Mouse (Mus musculus) embryo, embryonic 10.5 days (tissue): Measurements from ENCODE around the gene Dlx6.

Experiments
- DNase-seq: peaks from one replicate; pipeline ENCODE4 v3.0.0-alpha.2; 2015; ENCODE audit warnings: low spot score

Gene Dlx6

GRCm38 (mm10) chr6:6877346-6877910 lies 14.3 kb downstream of the Dlx6 start:
- peak; percentile 34 for DNase-seq

- DNase-seq, result peak; percentile 59
Observed at GRCm38 (mm10) chr6:6877981-6878840, 15.1 kb downstream of the Dlx6 start.

- DNase-seq, result peak; percentile 69
Observed at GRCm38 (mm10) chr6:6878841-6879291, 15.7 kb downstream of the Dlx6 start.

GRCm38 (mm10) chr6:6879371-6880325 lies 16.5 kb downstream of the Dlx6 start:
- DNase-seq, result peak; percentile 61

DNA sequence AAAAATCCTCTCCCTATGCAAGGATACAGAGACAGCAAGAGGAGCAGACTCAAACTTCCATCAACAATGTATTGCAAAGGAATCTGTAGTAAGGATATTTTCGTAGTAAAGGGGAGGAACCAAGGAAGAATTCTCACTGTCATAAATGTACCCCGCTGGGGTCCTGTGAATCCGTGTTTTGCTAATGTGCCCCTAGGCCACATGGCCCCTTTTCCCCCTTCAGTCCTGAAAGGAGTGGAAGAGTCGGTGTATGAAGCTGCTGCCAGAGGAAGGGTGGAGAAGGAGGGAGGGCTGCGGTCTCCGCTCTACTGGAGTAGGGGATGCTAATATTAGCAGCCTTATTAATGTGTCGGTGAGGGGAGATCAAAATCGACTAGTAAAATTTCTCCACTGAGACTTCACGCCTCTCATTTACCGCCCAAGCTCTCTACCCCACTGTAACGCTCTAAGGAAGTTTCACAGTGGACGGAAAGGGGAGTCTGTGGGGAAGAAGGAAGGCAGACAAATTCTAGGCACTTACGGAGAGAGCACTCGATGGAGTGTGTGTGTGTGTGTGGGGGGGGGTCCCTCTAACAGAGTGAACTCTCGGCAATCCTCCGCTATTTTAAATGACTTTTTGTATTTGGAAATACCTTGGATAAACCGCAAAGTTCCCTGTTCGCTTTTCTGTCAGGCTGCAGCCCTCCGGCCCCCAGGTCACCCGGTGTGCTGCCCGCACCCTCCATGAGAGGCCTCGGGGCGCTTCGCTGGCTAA lies 17.4 kb downstream of the Dlx6 start:
- peak; percentile 53 for DNase-seq

GRCm38 (mm10) chr6:6881115-6881637 lies 18.0 kb downstream of the Dlx6 start:
- DNase-seq, result no peak

DNA sequence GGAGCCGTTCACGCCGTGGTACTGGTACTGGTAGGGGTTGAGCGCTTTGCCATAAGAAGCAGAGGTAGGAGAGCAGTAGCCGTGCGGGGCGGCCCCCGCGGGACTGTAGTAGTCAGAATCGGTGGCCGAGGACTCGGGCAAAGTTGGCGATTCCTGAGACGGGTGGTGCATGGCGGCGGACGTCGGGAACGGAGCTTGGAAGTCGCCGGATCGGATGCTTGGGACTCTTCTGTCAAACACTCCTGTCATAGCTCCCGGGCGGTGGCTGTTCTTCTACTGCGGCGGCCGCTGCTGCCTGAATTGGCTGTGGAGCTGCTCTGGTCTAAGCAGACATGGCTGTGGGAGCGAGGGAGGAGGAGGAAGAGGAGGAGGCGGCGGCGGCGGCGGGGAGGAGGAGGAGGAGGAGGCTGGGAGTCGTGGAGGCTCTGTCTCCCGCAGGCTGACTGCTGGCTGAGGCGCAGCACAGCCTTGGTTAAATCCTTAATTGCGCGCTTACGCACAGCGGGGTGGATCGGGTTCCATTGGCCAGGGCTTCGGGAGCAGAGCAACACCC lies 18.6 kb downstream of the Dlx6 start, which contains the start of gene Dlx5:
Gene Dlx5, minus strand, starts transcription at position 448 of the 553 bp plus-strand sequence.
- DNase-seq, result peak; percentile 72

- peak; percentile 24 for DNase-seq
Observed at GRCm38 (mm10) chr6:6882266-6882797, 19.2 kb downstream of the Dlx6 start.

GRCm38 (mm10) chr6:6884897-6885296 lies 21.8 kb downstream of the Dlx6 start:
- peak; percentile 91 for DNase-seq

GRCm38 (mm10) chr6:6886225-6886624 lies 23.1 kb downstream of the Dlx6 start:
- DNase-seq, result no peak

DNA sequence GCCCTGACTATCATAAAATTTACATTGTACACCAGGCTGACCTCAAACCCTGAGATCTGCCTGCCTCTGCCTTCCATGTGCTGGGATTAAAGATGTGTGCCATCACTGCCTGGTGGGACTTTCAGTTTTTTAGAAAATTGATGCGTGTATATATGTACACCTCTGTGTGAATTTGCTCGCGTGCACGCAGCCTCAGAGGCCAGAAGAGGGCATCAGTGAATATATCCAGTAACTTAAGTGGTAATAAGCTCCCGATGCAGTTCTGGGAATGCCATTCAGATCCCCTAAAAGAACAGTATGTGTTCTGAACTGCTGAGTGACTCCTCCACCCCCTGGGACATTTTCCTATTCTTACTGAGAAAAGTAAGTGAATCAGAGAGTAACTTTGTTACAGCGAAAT lies 26.9 kb downstream of the Dlx6 start:
- peak; percentile 13 for DNase-seq

- no peak for DNase-seq
Observed at GRCm38 (mm10) chr6:6909586-6909985, 46.5 kb downstream of the Dlx6 start.

GRCm38 (mm10) chr6:6914304-6914703 lies 51.2 kb downstream of the Dlx6 start:
- no peak for DNase-seq

- DNase-seq, result peak; percentile 82
Observed at GRCm38 (mm10) chr6:6914849-6915525, 51.9 kb downstream of the Dlx6 start.

DNA sequence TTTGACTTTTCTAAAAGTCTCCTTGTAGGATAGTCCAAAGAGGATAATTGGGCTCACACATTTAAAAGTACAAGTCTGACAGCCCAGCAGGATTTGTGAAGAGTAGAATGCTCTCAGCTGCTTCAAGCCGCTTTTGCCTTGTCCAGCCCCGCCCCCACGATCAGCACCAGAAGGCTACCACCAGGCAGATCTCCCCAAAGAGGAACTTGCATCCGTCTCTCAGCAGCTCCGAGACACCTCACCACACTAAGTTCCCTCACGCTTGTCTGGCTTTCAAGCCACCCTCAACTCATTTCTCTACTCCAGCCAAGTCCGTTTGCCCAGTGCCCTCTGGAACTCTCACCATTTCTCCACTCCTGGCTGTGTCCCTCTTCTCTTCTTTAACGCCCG lies 52.4 kb downstream of the Dlx6 start:
- DNase-seq, result peak; percentile 1

DNA sequence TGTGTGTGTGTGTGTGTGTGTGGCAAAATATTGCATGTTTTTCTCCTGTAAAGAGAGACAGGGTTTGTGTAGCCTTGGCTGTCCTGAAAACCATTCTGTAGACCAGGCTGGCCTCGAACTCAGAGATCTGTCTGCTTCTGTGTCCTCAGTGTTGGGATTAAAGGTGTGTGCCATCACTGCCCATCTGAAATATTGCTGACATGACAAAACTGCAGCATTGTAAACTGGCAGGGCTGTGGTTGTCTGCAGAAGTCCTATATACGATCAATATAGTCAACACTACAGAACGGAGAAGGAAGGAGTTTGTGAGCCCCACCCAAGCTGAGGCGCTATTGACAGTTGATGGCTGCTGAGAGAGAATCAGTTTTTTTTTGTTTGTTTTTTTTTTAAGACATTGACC lies 54.2 kb downstream of the Dlx6 start:
- DNase-seq, result no peak
